Mouse (Mus musculus) thymus, postnatal 10 days (tissue): ENCODE results near the gene Mrpl36.
A peak's percentile ranks its signal among the peaks of the same experiment; 100 is the strongest.

ENCODE experiments used
- DNase-seq, 2 experiments: peaks; one replicate each; pipeline ENCODE4 v3.0.0; 2021; ENCODE audit warnings: low spot score in 2 of 2

Gene Mrpl36

DNA sequence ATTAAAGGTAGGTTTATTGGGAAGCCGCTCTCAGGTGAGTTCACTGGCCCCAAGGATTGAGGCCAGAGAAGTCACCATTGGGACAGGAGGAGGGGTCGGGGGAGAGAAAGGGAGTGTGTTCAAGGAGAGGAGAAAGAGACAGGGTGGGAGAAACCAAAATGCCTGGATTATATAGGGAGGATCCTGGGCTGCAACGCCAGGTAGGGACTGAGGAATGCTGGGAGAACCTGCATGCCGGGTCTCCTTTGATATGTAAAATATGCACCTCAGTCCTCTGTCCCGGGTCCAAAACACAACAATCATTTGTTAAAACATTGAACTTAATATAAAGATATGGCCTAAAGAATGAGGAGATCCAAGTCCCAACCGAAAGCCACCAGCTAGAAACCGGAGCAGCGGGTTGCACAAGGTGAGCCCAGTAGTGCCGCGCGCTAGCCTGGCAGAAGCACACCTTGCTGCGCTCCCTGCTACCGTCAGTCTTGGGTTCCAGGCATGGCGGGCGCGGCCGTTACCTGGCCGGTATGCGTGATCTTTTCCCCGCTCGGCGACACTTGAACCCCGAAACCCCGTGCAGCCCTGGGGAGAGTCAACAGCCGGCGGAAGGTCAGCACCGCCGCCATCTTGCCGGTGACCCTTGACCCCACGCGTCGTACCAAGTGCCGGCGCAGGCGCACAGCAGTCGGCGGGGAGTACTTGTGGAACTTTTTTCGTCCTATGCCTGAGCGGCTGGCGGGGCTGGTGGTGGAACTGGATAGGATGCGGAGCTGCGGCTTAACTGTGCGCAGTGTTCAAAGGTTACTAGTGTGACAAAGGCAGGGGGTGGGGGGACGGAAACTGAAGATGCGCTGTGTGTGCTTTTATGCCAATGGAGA is at the start of gene Mrpl36, which contains the start of gene Ndufs6:
Mrpl36 (plus strand) TSS at position 687 of the 872 bp plus-strand sequence.
Ndufs6 (minus strand) TSS at position 716 of the 872 bp plus-strand sequence.
- peak; percentile 92 to 93 for DNase-seq

DNA sequence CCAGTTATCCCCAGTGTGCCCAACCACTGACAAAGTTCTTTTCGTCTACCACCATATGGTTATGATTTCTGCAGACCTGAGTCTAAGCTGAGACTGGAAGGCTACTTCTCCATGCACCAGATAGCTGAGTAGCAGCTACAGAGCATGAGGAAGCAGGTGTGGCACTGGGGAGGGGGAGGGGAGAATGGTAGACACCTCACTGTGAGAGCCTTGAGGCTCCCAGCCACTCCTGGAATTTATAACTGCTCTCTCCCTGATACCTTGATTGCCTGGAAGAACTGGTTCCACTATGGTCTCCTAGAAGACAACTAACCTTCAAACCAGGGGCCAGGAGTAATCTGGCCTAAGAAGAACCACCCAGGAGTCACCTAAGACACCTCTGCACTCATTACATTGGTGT is 49.1 kb upstream of the Mrpl36 start:
- no peak for DNase-seq

DNA sequence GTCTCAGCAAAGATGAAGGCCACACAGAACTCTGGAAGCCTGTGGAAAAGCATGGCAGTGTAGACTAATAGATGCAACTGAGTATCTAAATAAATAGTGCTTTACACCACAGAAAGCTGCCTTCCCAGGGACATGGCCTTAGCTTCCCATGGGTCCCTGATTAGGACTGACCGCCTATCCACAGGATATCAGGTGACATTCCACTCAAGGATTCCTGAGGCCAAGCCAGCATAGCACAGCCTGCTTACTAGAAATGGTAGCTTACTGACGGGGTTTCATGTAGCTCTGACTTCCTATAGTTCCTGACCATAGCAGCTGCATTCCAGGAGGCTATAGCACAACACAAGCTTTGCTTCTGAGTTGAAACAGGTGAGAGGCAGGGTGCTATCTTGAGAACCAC is 45.9 kb upstream of the Mrpl36 start:
- no peak for DNase-seq

DNA sequence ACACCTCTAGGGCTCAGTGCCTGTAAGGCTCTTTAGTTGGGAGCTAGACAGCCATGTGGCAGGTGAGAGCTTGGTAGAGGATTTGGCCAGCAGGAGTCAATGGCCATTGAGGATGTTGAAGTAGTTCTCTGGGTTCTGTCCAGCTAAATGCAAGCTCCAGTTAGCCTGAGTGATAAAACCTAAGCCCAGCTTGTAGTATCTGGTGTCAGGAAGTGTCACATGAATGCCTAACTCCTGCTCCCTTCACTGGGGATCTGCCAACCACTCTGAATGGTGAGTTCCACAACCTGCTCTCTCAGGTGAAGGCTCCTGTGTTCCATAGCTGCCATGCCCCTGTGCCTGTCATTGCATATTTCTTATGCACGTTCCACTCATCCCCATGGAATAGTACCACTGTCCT is 44.8 kb upstream of the Mrpl36 start:
- no peak for DNase-seq

DNA sequence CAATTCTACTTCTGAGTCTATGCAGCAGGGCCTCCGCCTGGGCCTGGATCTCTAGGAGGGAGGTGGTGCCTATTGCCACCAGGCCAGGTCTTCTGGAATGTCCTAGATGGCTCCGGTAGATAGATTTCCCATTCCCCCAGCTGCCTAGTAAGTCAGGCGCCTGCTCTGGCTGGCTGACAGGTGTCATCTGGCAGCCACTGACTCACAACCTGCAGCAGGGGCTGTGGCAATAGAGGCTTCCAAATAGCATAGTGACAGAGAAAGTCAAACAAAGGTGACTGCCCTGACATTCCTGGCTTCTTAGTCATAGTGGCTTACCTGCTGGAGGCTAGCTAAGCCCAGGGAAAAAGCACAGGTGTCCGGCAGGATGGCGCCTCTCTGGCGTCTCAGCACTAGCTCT is 38.1 kb upstream of the Mrpl36 start:
- no peak for DNase-seq

DNA sequence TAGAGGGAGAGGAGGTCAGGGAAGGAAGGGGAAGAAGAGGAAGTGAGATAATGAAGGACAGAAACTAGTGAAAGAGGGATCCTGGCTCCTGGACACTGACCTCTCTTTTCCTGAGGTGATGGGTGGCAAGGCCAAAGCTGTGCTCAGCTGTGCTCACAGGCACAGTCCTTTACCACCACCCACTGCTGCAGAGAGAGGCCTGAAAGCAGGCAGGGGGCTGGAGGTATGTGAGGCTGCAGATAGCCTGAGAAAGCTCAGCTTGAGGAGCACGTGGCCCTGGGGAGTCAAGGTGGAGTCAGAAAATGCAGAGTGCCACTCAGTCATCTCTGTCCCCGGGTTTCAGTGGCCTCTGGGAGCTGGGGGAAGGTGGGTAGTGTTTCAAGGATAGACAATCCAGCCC is 37.2 kb upstream of the Mrpl36 start:
- no peak for DNase-seq

DNA sequence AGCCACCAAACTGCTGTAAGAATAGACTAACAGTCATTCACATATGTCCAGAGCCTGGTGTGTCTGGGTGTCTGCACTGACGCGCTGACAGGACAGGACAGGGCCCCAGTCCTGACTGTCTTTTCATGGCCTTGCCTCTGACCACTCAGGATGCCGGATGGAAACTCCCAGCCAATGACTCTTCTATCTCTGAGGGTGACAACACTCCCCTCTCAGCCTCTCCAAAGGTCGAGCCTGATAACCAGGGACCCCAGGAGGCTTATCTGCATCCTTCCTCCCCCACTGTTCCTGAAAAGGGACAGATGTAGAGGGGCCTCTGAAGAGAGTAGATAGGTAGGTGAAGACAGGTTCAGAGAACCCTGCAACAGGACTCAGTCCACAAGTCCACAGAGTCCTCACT is 29.6 kb upstream of the Mrpl36 start:
- DNase-seq: no peak

DNA sequence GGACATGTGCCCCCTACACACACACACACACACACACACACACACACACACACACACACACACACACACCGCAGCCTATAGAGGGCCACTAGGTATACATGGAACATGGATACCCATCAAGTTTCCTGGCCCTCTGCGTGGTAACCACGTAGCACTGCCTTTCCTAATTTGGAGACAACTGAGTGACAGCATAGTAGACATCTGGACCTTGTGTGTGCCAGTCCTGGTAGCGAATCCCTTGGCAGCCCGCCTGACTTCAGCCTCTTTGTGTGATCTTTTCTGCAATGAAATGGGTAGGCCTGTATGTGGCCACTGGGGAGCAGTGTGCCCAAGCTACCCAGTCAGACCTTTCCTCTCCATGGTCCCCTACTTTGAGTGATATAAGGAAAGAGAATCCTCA is 29.0 kb upstream of the Mrpl36 start:
- no peak for DNase-seq

DNA sequence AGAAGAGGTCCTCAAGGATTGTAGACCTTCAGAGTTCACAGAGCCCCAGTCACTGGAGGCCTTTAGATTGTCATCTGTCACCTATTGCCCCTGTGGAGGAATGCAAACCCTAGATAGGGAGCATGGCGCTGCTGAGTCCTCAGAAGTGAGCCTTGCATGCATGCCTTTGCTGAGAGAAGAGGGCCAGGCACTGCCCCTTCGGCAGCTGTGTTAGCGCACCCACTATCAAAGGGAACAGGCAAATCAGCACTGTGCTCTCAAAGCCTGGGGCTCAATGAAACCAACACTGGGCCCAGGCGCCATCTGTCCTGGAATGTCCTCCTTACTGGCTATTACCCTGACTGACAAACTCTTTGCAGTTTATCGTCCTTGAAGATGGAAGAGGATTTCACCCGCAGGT is 23.6 kb upstream of the Mrpl36 start:
- no peak for DNase-seq

DNA sequence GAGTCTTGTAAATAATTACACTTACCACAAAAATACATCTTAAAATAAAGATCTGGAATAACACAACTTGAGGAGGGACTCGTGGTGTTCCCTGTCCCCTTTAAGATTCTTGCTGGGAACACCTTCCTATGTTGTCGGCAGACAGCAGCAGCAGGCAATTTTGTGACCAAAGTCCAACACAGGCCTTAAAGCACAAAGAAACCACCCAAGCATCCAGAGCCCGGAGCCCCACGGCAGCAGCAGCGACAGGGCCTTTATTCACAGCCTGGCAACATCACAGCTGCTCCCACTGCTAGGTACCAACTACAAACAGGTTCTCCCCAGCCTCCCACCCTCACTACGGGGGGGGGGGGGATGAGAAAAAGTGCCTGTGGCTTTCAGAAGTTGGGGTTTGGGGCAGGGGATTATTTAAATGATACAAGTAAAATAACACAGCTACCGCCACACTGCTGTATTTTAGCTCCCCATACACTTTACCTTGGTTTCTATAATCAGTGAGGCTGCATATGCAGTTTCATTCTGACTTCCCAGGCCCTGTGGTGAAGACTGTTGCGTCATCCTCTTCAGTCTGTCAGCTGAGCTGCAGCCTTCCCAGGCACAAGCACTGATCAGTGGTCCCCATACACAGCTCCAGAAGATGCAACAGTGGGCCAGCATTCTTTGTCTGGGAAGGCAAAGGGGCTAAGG is 22.8 kb upstream of the Mrpl36 start:
- no peak for DNase-seq

DNA sequence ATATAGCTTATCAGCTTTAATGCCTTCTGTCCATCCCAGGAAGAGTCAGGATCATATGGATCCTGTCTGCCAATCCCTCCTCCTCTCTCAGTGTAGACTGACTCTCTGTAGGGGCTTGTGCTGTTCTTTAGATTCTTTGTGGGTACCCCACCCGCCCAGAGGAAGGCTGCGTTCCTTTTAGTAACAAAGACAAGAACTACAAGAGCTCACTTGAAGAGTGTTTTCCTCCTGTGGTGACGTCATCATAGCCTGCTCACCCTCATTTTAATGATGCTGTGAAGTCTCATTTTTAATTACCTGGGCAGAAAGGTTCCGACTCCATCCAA is 22.3 kb upstream of the Mrpl36 start:
- no peak for DNase-seq

DNA sequence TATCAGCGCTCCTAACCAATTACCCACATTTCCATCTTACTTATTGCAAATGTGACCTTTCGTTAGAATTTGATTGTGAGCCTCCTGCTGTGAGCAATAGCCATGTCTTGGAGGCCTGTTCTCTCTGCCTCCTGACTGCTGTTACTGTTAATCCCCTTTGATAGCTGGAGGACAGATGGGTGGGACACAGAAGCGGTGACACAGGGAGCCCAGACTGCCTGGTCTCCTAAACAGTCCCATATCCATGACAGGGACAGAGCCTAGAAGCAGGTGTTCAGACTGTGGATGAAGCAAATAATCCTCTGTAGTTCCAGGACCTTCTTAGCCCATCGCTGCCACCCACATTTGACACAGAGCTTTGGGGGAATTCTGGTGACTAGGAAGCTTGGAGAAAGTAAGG is 21.9 kb upstream of the Mrpl36 start:
- DNase-seq: no peak

DNA sequence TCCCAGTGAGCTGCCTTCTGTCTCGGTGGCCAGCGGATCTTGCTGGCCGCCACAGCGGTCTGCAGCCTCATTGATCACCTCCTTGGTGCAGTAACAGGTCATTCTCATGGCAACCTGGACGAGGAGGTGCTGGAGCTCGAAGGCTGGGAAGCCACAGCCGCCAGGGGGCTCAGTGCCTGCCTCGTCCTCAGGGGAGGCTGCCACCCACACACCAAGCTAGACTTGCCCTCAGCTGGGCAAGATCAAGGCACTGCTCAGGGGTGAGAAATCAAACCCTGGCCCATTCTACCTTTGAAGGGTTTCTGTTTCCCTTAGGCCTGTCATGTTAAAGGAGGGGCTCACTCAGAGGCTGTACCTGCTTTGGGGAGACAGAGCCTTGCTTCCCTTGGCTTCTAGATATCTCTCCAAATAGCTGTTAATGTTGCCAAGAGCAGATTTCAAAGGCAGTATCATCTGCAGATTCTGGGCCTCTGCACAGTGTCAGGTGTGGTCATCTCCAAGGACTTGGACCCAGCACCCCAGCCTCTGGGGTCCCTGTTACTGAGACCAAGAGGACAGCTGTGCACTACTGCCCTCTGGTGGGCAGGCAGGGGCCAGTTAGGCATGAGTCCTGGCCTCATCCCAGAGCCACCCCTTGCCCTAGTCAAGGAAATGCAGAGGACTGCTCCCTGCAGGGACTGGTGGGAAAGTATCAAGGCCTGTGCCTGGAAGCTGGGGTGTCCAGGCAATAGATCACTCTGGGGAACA is 18.0 kb upstream of the Mrpl36 start:
- peak in 1 of 2 experiments; percentile 55 for DNase-seq

DNA sequence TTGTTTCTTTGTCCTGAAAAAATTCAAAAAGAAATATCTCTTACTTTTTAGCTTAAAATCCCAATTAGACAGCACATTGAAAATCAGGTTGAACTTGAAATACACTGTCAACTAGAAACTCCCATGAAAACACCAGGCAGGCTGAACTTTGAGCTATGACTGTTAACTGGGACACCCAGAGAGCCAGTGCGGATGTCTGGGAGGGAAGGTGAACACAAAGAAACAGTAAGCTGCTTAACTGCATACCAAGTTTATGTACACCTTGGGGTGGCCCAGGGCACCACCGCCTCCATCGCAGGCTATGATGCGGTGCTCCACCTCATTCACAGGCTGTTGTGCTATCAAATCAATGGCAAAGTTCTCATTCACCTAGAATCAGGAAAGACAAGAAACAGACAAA is 8.3 kb upstream of the Mrpl36 start:
- DNase-seq: no peak

DNA sequence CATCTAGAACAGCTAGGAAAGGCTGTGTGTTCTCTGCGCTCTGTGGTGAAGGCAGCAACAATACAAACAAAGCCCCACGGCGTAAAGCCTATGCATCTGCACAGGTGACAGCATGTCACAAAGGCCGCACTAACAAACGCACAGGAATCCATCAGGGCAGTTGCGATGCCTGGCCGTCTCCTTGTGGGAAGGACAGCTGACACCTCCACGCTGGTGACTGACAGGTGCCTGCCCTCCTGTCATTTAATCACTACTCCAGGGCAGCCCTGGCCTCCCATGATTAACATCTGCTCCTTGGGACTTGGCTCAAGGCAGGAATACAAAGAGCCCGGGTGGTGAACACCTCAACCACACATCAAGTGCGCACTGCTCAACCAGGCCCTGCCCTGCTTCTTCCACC is 5.7 kb upstream of the Mrpl36 start:
- DNase-seq: no peak

DNA sequence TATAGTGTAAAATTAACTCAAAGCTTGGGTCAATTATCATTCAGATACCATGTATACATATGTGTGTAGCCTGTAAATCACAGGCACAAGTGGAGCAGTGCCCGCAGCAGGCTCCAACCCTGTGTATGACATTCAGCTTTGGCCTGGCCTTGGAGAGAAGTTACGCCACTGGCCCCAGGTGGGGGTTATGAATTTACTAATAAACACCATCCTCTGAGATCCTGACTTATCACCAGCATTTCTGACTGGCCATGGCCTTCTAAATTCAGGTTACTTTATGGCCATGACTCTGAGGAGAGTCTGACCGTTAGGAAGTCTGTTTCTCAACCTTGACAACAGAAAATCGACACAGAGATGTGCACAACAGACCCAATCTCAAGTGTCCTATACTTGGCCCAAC is 4.9 kb upstream of the Mrpl36 start:
- DNase-seq: no peak

DNA sequence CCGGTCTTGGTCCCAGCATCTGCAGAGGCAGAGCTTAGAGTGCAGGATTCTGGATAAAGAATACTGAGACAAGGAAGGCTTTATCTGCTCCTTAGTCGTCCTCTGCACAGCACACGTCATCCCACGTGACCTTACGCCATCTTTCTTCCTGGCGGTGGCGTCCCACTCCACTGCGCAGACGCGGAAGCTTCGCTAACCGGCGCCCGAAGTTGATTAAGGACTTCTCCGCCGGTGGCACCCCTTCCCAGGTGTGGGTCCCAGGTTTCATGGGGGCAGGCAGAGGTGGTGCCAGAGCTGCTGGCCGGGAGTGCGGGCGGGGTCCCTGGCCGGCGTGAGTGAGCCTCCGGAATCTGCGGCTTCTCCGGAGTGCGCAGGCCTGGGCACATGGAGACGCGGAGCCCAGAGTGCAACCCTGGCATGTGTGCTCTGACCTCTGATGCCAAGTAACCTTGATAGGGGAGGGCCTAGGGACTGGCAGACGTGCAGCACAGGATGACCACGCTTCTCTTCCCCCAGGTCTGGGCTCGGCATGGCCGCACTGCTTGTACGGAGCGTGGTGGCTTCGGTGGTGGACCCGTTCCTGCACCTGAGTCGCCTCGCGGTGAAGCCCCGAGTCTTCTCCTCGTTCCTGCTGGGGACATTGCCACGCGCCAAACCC is 2.7 kb downstream of the Mrpl36 start:
- DNase-seq: peak; percentile 82 to 88

DNA sequence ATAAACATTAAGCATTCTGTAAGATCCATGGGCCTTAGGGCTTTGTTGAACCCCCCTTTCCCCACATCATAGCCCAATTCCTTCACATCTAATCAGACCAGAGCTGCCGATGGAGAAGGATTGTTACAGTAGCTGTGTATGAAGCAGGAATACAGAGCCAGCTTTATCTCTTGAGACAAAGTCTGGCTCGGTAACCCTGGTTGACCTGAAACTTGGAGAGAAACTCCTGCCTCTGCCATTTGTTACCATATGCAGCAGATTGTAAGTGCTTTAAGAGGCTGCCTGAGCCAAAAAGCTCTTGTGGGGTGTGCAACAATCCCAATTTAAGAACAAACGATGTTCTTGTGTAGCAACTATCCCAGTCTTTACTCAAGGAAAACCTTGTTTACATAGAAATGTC is 3.4 kb downstream of the Mrpl36 start:
- DNase-seq: no peak

DNA sequence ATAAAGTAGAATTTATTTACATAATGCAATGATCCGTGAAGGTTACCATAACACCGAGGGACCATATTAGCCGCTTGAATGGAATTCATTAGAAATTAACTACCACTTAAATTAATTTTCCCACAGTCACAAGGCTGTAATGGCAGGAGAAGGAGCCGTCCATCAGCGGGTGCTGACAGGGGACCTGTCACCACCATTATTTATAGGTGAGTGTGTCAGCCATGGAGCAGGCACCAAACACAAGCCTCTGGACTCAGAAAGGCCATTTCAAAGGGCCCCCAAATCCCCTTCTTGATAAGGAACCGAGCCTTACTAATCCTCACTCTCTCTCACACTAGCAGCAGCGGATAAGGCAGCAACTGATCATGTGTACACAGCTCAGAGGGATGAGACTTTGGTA is 8.4 kb downstream of the Mrpl36 start:
- DNase-seq: no peak

DNA sequence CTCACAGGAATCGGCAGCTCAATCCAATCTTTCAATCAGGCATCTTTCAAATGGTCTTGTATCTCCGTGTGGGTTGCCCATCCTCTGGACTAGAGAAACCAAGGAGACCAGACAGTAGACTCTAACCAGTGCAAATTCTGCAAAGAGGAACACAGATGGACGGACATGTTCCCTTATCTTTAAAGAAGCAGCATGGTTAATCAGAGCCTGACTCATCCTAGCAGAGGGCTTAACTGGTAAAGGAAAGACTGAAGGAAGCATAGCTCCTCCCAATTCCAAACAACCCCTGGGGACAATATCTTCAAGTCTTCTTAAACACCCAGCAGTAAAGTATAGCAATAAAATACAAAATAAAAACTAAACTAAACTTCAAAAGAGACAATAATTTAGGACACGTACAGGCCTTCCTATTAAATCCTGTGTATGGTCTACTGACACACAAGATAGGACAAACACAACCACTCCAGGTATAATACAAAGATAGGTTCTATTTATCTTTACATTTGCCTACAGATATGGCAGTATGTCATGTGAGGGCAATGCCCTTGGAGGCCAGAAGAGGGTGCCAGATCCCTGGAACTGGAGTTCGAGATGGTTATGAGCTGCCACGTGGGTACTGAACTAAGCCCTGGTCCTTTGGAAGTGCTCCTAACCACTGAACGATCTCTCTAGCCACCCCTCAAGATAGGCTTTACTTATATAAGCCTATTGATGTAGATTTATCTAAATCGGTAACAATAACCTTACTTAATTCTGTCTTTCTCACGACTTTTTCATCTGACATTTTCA is 17.0 kb downstream of the Mrpl36 start:
- DNase-seq: peak in 1 of 2 experiments; percentile 25

DNA sequence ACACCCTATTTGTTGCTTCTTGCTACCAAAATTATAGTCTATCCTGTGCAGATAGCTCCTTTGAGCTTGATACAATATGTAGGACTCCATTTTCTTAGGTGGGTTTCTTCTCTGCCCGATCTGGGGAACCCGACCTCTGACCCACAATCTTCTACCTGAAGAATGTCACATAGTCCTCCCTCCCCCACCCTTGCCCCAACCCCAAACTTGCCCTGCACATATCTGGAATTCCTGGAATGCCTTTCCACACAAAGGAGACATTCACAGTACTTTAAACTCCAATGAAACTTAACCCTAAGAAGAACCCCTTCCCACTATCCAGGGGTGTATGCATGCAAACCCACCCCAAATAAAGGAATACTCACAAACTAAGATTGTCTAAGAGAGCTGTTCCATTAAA is 17.8 kb downstream of the Mrpl36 start:
- DNase-seq: no peak
